Mouse (Mus musculus) erythroblast, embryonic 14.5 days (primary cell): Measurements from ENCODE around the gene Aldh8a1. TPM values are rescaled to one million over a fixed set of nuclear protein-coding genes. Genes with fewer than 3 reads are reported as not detected.

Source experiments
- H3K27me3 ChIP-seq: 2 replicates; pipeline ENCODE4 v1.6.1; 2012; ENCODE audit warnings: inconsistent platforms; ENCODE audit not compliant: control insufficient read depth
- H3K36me3 ChIP-seq: 2 replicates; pipeline ENCODE4 v1.6.1; 2012; ENCODE audit warnings: mild to moderate bottlenecking, inconsistent platforms; ENCODE audit not compliant: control insufficient read depth
- H3K4me1 ChIP-seq: 2 replicates; pipeline ENCODE4 v1.6.1; 2012; ENCODE audit warnings: inconsistent platforms; ENCODE audit not compliant: control insufficient read depth
- H3K4me3 ChIP-seq: replicated peaks from 2 replicates; pipeline ENCODE3; 2012; ENCODE audit warnings: moderate library complexity, mild to moderate bottlenecking, inconsistent platforms
- H3K9me3 ChIP-seq: 2 replicates; pipeline ENCODE4 v1.6.1; 2012; ENCODE audit warnings: low read length, inconsistent platforms, mixed read lengths; ENCODE audit not compliant: control insufficient read depth
- GATA1 ChIP-seq: IDR thresholded peaks from 2 replicates; pipeline ENCODE4 v1.6.1; 2012; ENCODE audit warnings: low read length, inconsistent platforms, mixed read lengths
- TAL1 ChIP-seq: IDR thresholded peaks from 3 replicates; pipeline ENCODE4 v1.6.1; 2012; ENCODE audit warnings: low read length, inconsistent platforms, mixed read lengths
- polyA plus RNA-seq: library from polyadenylated mRNA; stranded (reverse); fragments of >175 nt; gene quantifications from 2 replicates; pipeline ENCODE4 v1.2.3, GENCODE M21; 2012

The Aldh8a1 gene
- polyA plus RNA-seq, 1 experiment, result not detected

DNA sequence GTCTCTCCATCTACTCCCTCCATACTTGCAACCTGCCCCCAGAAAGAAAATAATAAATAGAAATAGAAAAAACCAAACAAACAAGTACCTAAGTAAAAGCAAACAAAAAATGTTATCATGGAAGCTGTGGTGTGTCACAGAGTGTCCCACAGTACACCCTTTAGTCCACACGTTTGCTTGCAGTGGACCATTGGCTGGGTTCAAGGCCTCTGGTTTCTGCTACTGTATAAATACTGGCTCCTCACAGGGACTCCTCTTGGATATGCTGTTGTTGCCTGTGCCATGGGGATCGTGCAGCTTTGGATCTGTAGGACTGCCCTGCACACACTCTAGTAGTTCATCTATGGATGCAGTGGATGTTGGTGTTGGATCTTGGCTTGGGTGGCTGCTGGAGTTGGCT lies 27.1 kb upstream of the Aldh8a1 start:
- H3K27me3 ChIP-seq, result no peaks in the 10 kb centered on the region
- TF ChIP-seq GATA1, result no peak
- H3K4me1 ChIP-seq, result peaks cover 36% of the 10 kb centered on the region
- no peaks in the 10 kb centered on the region for H3K9me3 ChIP-seq
- H3K4me3 ChIP-seq, result no peak overlapping the region
- peaks cover 90% of the 10 kb centered on the region for H3K36me3 ChIP-seq

DNA sequence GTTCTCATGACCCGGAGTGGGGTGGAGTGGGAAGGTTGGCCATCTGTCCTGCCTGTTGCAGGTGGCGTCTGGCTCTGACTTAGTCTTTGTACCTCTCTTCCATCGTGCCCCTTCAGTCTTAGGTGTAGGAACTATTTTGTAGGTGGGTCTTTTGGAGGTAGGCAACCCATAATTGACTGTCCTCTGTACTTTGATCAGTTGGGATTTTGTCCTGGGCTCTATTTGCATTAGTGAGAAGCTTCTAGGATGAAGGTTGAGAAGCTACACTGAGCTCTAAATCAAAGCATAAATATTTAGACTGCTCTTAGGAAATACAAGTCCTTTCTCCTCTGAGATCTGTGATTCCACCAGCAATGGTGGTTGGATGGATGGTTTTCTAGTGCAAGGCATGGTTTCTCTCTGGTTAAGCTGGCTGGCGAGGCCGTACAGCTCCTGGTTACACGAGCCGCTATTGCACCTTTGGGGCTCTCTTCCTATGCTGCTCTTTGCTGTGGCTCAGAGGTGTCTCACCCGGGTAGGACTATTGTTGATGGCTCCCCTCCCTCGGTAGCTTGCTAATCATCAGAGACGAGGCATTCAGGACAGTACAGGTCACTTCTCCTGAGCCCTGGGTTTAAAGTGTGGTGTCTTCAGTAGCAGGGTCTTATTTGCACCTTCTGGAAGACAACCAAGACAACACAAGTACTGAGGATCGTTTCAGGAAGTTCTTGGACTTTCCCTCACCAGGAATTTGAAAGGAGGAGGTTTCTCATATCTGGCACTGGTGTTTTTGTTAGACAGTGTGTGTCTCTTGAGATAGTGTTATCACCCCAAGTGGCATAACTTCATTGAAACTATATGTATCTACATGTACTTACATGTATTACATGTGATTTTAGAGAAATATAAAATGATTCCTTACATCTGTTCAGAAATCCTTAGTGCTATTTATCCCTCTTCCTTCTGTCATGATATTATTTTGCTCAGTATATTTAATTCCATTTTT lies 26.3 kb upstream of the Aldh8a1 start:
- Histone ChIP-seq H3K27me3 (no peaks in the 10 kb centered on the region), H3K4me1 (peaks cover 36% of the 10 kb centered on the region), H3K4me3 (no peak overlapping the region), H3K9me3 (no peaks in the 10 kb centered on the region), H3K36me3 (peaks cover 90% of the 10 kb centered on the region)
- TF ChIP-seq GATA1 (no peak), TAL1 (no peak)

DNA sequence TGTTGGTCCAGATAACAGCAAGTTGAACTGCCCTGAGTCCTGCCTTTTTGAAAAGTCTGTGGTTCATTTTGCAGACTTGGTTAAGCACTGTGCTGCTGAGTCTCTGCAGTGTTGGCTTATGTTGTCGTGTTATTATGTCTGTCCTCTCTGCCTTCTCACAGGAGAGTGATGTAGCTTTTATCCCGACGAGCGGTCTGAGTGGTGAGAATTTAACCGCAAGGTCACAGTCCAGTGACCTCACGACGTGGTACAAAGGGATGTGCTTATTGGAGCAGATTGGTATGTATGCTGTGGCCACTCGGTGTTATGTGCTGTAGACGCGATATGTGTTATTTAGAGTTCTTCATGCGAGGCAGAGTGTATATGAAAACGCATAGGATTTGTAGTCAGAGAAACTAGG lies 25.3 kb upstream of the Aldh8a1 start:
- peaks cover 36% of the 10 kb centered on the region for H3K4me1 ChIP-seq
- H3K4me3 ChIP-seq, result no peak overlapping the region
- H3K9me3 ChIP-seq, result no peaks in the 10 kb centered on the region
- peaks cover 90% of the 10 kb centered on the region for H3K36me3 ChIP-seq
- no peaks in the 10 kb centered on the region for H3K27me3 ChIP-seq
- TF ChIP-seq GATA1, result no peak
- no peak for TF ChIP-seq TAL1

DNA sequence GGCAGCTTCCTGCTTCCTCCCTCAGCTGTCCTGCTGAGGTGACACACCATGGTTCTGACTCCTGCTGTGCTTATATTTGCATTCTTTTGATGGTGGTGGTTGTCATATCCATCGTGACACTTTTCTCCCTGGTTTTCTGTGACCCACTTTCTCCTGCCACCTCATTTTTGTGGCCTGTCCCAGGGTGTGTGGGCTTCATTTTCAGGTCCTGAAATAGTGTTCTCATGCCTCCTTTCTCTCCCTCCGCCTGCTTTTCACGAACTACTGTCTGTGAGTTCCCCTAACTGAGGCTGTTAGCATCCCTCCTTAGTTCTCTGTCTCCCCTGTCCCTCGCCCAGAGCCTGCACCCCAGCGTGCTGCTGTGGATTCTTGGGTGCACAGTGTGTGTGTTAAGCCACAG lies 23.2 kb upstream of the Aldh8a1 start:
- Histone ChIP-seq H3K36me3 (peaks cover 93% of the 10 kb centered on the region), H3K27me3 (no peaks in the 10 kb centered on the region), H3K9me3 (no peaks in the 10 kb centered on the region), H3K4me1 (peaks cover 33% of the 10 kb centered on the region), H3K4me3 (no peak overlapping the region)
- no peak for TF ChIP-seq GATA1
- TF ChIP-seq TAL1, result no peak

DNA sequence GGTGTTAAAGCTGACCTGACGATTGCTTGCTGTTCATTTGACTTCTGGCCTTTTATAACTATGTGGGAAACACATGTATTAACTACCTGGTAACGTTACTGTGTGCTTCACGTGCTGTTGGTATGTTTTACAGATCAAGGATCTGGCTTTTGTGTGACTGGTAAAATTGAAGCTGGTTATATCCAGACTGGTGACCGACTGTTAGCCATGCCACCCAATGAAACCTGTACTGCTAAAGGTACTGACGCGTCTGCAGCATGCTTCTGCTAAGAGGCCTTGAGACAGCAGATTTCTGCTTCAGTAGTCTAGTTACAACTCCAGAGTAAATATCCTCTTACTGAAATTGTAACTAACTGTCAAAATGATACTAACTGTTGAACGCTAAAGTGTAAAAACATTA lies 22.6 kb upstream of the Aldh8a1 start:
- no peak for TF ChIP-seq GATA1
- TF ChIP-seq TAL1, result no peak
- Histone ChIP-seq H3K4me3 (no peak overlapping the region), H3K4me1 (peaks cover 32% of the 10 kb centered on the region), H3K36me3 (peaks cover 94% of the 10 kb centered on the region), H3K27me3 (no peaks in the 10 kb centered on the region), H3K9me3 (no peaks in the 10 kb centered on the region)

DNA sequence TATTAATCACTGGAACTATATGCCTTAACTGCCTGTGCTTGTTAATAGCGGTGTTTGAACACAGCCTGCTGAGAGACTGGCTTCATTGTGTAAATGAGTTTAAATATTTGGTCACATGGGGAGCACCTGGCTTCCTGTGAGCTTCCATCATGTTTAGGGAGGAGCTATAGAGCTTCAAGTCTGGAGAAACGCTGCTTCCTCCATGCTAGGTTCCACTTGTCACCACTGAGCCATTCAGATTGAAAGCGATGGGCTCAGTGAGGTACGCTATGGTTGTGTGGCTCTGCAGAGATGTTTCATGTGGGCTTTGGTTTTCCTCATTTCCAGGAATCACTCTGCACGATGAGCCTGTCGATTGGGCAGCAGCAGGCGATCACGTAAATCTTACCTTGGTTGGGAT lies 19.1 kb upstream of the Aldh8a1 start:
- no peak for TF ChIP-seq TAL1
- TF ChIP-seq GATA1, result no peak
- H3K9me3 ChIP-seq, result no peaks in the 10 kb centered on the region
- peaks cover 93% of the 10 kb centered on the region for H3K36me3 ChIP-seq
- H3K4me1 ChIP-seq, result peaks cover 5% of the 10 kb centered on the region
- no peaks in the 10 kb centered on the region for H3K27me3 ChIP-seq
- no peak overlapping the region for H3K4me3 ChIP-seq

DNA sequence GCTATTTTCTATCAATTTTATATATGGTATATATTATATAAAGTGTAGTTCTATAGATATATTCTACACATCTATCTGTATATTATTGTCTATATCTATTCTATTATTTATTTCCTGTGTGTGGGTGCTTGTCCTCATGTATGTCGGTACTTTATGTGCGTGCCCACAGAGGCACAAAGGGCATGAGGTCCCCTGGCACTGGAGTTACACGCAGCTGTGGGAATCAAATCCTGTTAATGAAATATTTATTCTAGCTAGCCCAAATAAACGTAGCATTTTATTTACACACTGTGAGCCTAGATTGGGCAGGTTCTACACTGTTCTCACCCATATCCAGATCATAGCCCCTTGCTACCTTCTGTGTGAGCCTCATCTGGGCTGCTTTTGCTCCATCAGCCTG lies 18.0 kb upstream of the Aldh8a1 start:
- TF ChIP-seq GATA1, result no peak
- TF ChIP-seq TAL1, result no peak
- no peaks in the 10 kb centered on the region for H3K27me3 ChIP-seq
- peaks cover 4% of the 10 kb centered on the region; the same call in 1 of the 2 replicates for H3K4me1 ChIP-seq
- H3K4me3 ChIP-seq, result no peak overlapping the region
- H3K36me3 ChIP-seq, result peaks cover 90% of the 10 kb centered on the region
- no peaks in the 10 kb centered on the region for H3K9me3 ChIP-seq

DNA sequence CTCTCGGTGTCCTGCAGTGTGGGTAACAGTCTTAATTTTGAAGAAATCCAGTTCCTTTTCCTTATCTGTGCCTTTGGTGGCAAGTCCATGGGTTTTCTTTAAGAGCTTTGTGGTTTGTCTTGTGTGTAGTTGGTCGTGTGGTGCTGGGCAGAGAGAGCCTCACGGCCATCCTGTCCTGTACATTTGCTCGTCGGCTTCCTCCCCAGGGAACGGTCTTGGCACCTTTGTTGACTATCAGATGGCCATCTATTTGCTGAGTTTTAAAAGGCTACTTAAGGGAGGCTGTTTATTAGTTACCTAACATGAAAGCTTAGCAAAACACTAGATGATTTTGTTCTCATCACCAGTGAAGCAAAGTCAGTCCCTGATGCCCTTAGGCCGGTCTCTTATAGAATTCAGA lies 15.2 kb upstream of the Aldh8a1 start:
- Histone ChIP-seq H3K4me1 (peaks cover 4% of the 10 kb centered on the region; the same call in 1 of the 2 replicates), H3K27me3 (no peaks in the 10 kb centered on the region), H3K4me3 (no peak overlapping the region), H3K36me3 (peaks cover 91% of the 10 kb centered on the region), H3K9me3 (no peaks in the 10 kb centered on the region)
- TF ChIP-seq GATA1 (no peak), TAL1 (no peak)

DNA sequence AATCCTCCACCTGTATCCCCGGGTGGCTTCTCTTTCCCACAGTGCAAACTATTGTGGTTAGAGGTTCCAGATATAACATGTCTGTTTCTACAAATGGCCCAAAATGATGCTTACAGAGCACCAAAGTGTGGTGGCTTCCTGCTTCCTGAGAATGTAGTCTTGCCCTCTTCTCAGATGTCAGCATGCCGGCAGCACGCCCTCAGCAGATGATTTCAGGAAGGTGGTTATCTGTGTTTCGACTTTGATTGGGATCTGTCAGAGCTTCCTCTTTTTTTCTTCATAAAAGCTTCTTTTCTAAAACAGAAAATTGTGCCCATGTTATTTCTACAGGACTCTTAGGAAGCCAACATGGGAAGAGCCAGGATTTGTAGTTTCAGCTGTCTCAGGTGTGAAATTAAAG lies 13.8 kb upstream of the Aldh8a1 start:
- no peak overlapping the region for H3K4me3 ChIP-seq
- H3K27me3 ChIP-seq, result no peaks in the 10 kb centered on the region
- peaks cover 4% of the 10 kb centered on the region; the same call in 1 of the 2 replicates for H3K4me1 ChIP-seq
- H3K9me3 ChIP-seq, result no peaks in the 10 kb centered on the region
- TF ChIP-seq TAL1 (no peak), GATA1 (no peak)
- peaks cover 93% of the 10 kb centered on the region for H3K36me3 ChIP-seq

DNA sequence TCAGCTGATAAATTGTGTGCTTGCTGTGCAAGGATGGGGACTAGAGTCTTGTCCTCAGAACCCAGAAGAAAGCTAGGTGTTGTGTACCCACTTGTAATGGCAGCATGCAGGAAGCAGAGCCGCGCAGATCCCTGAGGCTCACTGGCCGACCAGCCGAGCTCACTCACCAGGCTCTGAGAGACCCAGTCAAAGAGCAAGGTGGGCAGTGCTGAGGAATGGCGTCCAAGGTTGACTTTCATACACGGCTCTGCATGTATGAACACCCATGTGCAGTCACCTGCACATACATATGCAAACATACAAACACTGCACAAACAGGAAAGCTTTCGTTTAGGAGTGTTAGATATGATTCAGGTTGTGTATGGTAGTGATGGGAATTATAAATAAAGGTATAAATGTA lies 12.1 kb upstream of the Aldh8a1 start:
- no peaks in the 10 kb centered on the region for H3K9me3 ChIP-seq
- TF ChIP-seq GATA1, result no peak
- TF ChIP-seq TAL1, result no peak
- H3K4me1 ChIP-seq, result peaks cover under 1% of the 10 kb centered on the region; the same call in 1 of the 2 replicates
- no peak overlapping the region for H3K4me3 ChIP-seq
- H3K27me3 ChIP-seq, result no peaks in the 10 kb centered on the region
- peaks cover 95% of the 10 kb centered on the region for H3K36me3 ChIP-seq
